Mouse (Mus musculus) embryonic facial prominence, embryonic 14.5 days (tissue): ENCODE results near the gene Bach1. TPM values are rescaled to one million over a fixed set of nuclear protein-coding genes. Genes with fewer than 3 reads are reported as not detected.

Experiments
- ATAC-seq: fragments of 200-750 bp; cut with Nextera tagmentation; 2 replicates; pipeline ENCODE4 v1.8.0; 2017; ENCODE audit warnings: low read depth, moderate number of reproducible peaks, moderate TSS enrichment
- DNase-seq: peaks from one replicate; pipeline ENCODE4 v3.0.0-alpha.2; 2015; ENCODE audit warnings: low spot score
- H3K27ac ChIP-seq: fragments of 300-500 bp; sonication (generic); replicated peaks from 2 replicates; pipeline ENCODE4 v1.5.1; 2014; ENCODE audit warnings: low read depth, mild to moderate bottlenecking, low read length, moderate library complexity
- H3K27me3 ChIP-seq: fragments of 300-500 bp; sonication (generic); replicated peaks from 2 replicates; pipeline ENCODE4 v1.6.1; 2014; ENCODE audit warnings: low read length; ENCODE audit not compliant: control insufficient read depth, insufficient read depth
- H3K36me3 ChIP-seq: fragments of 300-500 bp; sonication (generic); 2 replicates; pipeline ENCODE4 v1.6.1; 2014; ENCODE audit warnings: low read length, mixed read lengths; ENCODE audit not compliant: control insufficient read depth, insufficient read depth
- H3K4me1 ChIP-seq: fragments of 300-500 bp; sonication (generic); 2 replicates; pipeline ENCODE4 v1.6.1; 2014; ENCODE audit warnings: antibody characterized with exemption, low read length; ENCODE audit not compliant: control insufficient read depth, insufficient read depth
- H3K4me2 ChIP-seq: fragments of 300-500 bp; sonication (generic); 2 replicates; pipeline ENCODE4 v1.6.1; 2014; ENCODE audit warnings: low read depth, mild to moderate bottlenecking, low read length, moderate library complexity, mixed read lengths
- H3K4me3 ChIP-seq: fragments of 300-500 bp; sonication (generic); 2 replicates; pipeline ENCODE4 v1.5.1; 2014; ENCODE audit warnings: low read depth, mild to moderate bottlenecking, low read length
- H3K9ac ChIP-seq: fragments of 300-500 bp; sonication (generic); 2 replicates; pipeline ENCODE4 v1.6.1; 2014; ENCODE audit warnings: low read depth, mild to moderate bottlenecking, low read length, moderate library complexity, mixed read lengths
- H3K9me3 ChIP-seq: fragments of 300-500 bp; sonication (generic); 2 replicates; pipeline ENCODE4 v1.6.1; 2016; ENCODE audit warnings: low read length; ENCODE audit not compliant: control insufficient read depth
- WGBS: fragments of 180-500 bp; shearing (Covaris S2); extraction: QIAGEN DNeasy Blood & Tissue Kit; methylation state at CpG from one replicate; pipeline ENCODE4 v1.1.7; 2014; 5-methylcytosine and 5-hydroxymethylcytosine counted together
- polyA plus RNA-seq: library from polyadenylated mRNA; unstranded; fragments of >200 nt; fragmentation: Nextera tagmentation; extraction: Ambion mirVana; gene quantifications from 2 replicates; pipeline ENCODE4 v1.2.1, GENCODE M21; 2014

Gene Bach1
- polyA plus RNA-seq, 1 experiment from 2014 or later: 11.9 TPM

DNA sequence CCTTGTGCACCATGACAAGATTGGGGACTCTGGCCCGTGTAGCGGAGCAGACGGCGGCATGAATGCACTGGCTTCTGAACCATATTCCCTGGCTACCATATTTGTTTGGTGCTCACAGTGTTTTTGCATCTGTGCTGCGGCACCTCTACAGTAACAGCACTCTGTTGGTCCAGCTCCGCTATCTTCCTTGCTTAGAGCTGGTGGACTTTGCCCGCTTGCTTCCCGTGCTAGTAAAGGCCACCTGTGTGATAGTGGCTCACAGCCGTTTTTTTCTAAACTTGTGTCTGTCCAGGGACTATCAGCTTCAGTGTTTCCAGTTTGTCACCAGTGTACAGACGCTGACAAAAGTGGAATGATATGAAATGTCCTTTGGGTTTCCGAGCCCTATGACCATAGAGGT is 59.3 kb downstream of the Bach1 start:
- DNase-seq (no peak), ATAC-seq (no peak)
- H3K9me3 ChIP-seq: no peaks in the 10 kb centered on the region
- no peak overlapping the region for H3K27ac ChIP-seq
- no peak overlapping the region for H3K4me2 ChIP-seq
- H3K36me3 ChIP-seq: no peaks in the 10 kb centered on the region
- no peaks in the 10 kb centered on the region for H3K4me1 ChIP-seq
- H3K9ac ChIP-seq: no peak overlapping the region
- H3K27me3 ChIP-seq: no peaks in the 10 kb centered on the region
- no peak overlapping the region for H3K4me3 ChIP-seq
- WGBS: 94% methylated on average over 11 of the region's 11 CpGs

DNA sequence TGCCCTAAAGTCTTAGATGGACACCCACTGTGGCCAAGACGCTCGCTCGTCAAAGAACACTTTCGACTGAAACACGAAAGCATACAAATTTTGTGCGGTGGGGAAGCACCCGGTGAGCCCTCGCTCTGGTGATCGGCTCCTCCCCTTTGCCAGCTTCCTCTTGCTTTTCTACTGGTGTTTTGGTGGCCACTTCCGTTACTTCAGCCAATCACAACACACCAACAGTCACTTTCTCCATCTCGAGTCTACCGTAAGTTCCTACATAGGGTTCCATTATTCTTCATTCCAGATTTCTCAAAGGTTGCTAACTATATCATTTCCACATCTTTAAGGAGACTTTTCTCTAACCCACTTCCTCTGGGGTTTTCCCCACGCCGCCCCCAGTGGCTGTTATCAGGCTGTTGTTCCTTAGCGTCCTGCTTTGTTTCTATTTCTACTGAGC is 65.9 kb downstream of the Bach1 start:
- Histone ChIP-seq H3K4me1 (no peaks in the 10 kb centered on the region), H3K36me3 (no peaks in the 10 kb centered on the region), H3K9me3 (no peaks in the 10 kb centered on the region), H3K27me3 (no peaks in the 10 kb centered on the region), H3K27ac (no peak overlapping the region), H3K9ac (no peak overlapping the region), H3K4me3 (no peak overlapping the region), H3K4me2 (no peak overlapping the region)
- DNase-seq (no peak), ATAC-seq (no peak)
- WGBS: 91% methylated on average over 15 of the region's 15 CpGs

DNA sequence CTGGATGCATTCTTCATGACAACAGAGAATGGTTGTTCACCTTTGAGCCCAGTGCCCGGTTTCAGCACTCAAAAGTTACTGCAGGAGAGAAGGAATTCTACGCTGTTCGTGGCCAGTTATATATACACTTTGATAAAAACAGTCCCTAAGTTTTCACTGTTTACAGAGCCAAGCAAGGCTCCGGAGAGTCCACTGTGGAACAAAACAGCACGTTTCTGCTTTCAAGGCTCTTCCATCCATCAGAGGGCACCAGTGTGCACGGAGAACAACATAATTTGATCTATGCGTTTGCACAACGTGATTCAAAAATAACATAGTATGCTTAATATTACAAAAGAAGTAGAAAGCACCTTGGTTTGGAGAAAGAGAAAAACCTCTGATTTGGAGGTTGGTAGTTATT is 67.2 kb downstream of the Bach1 start:
- H3K4me2 ChIP-seq: no peak overlapping the region
- WGBS: 57% methylated on average over 8 of the region's 8 CpGs
- DNase-seq (peak; percentile 31), ATAC-seq (no peak)
- no peaks in the 10 kb centered on the region for H3K4me1 ChIP-seq
- no peak overlapping the region for H3K9ac ChIP-seq
- H3K4me3 ChIP-seq: no peak overlapping the region
- H3K27me3 ChIP-seq: no peaks in the 10 kb centered on the region
- no peaks in the 10 kb centered on the region for H3K36me3 ChIP-seq
- H3K9me3 ChIP-seq: no peaks in the 10 kb centered on the region
- H3K27ac ChIP-seq: no peak overlapping the region

DNA sequence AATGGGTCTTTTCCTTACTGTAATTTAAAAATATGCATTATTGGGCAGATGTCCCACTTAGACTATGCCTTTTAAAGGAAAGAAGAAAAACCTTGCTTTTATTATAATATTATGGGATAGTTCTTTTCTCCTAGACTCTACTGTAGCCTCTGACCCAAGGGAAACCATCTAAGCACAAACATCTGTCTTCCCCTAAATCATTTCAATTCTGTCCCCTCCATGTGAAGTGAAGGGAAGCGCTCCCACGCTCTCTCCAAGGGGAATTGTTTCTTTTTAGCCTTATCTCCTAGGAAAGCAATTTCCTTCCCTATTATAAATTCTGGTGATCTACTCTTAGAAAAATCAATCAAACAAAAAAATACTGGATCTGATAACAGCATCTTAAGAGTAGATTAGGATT is 71.8 kb downstream of the Bach1 start:
- 78% methylated on average over 2 of the region's 2 CpGs for WGBS
- H3K9me3 ChIP-seq: no peaks in the 10 kb centered on the region

DNA sequence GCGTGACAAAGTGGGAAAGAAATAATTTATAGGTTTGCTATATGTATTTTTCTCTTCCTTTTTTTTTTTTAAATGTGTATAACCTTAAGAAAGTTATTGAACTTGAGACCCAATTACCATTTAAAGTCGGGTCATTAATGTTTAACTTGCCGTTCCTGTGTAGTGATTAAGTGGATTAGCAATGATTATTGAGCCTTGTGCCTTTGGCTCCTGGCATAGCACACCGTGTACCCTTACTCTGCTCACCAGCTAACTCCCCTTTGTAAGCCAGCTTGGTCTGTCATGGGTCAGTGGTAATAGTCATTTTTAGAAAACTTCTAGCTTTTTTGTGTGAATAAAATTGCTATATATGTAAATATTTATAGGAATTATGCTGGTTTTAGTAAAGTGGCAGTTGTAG is 73.2 kb downstream of the Bach1 start:
- H3K9me3 ChIP-seq: no peaks in the 10 kb centered on the region
- H3K4me1 ChIP-seq: no peaks in the 10 kb centered on the region
- ATAC-seq (no peak), DNase-seq (no peak)
- no peak overlapping the region for H3K4me2 ChIP-seq
- H3K27ac ChIP-seq: no peak overlapping the region
- no peaks in the 10 kb centered on the region for H3K36me3 ChIP-seq
- no peak overlapping the region for H3K4me3 ChIP-seq
- 78% methylated on average over 4 of the region's 4 CpGs for WGBS
- no peaks in the 10 kb centered on the region for H3K27me3 ChIP-seq
- no peak overlapping the region for H3K9ac ChIP-seq

More for the DNA sequence above, 71.8 kb downstream of the Bach1 start:
- Histone ChIP-seq H3K36me3 (no peaks in the 10 kb centered on the region), H3K4me1 (no peaks in the 10 kb centered on the region), H3K27me3 (no peaks in the 10 kb centered on the region), H3K4me2 (no peak overlapping the region), H3K4me3 (no peak overlapping the region), H3K27ac (no peak overlapping the region), H3K9ac (no peak overlapping the region)
- ATAC-seq: no peak
- DNase-seq: no peak

DNA sequence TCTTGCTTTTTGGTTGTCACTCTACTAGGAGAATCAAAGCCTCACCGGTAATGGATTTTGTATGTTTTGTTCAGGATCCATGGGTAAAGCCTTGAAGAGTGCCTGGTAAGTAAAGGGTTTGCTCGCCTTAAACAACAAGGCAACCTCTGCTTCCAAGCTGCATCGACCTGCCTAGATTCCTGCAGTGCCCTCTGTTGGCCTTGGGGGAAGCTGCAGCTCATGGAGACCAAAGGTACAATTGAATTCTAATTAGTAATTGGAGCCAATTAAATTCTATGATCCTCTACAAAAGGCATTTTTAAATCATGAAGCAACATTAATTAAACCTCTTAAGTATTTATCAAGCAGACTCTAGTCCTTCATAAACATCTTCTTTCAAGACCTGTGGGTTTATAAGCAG is 75.7 kb downstream of the Bach1 start:
- Histone ChIP-seq H3K27me3 (no peaks in the 10 kb centered on the region), H3K27ac (no peak overlapping the region), H3K36me3 (no peaks in the 10 kb centered on the region), H3K4me1 (no peaks in the 10 kb centered on the region), H3K4me3 (no peak overlapping the region), H3K9me3 (no peaks in the 10 kb centered on the region), H3K9ac (no peak overlapping the region), H3K4me2 (no peak overlapping the region)
- 66% methylated on average over 3 of the region's 3 CpGs for WGBS
- no peak for ATAC-seq
- DNase-seq: no peak

DNA sequence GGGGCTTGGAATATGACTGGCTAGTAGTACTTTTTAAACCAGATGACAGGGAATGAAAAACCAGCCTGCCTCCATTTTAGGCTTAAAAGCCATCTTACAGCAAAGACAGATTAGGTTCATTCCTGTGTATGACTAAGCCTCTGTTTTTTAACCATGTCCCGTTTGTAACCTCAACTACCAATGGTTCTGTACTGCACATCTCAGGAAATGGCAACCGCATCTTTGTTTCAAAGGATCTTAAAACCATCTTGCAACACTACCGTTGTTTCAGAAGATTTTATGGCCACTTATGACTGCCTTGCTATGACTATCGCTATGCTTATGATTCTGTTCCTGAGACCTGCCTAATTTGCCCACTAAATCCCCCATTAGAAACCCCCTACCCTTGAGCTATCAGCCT is 78.6 kb downstream of the Bach1 start:
- Histone ChIP-seq H3K27ac (no peak overlapping the region), H3K36me3 (no peaks in the 10 kb centered on the region), H3K27me3 (no peaks in the 10 kb centered on the region), H3K4me3 (no peak overlapping the region), H3K9me3 (no peaks in the 10 kb centered on the region), H3K4me2 (no peak overlapping the region), H3K4me1 (no peaks in the 10 kb centered on the region), H3K9ac (no peak overlapping the region)
- ATAC-seq: no peak
- WGBS: 87% methylated on average over 4 of the region's 4 CpGs
- DNase-seq: no peak

DNA sequence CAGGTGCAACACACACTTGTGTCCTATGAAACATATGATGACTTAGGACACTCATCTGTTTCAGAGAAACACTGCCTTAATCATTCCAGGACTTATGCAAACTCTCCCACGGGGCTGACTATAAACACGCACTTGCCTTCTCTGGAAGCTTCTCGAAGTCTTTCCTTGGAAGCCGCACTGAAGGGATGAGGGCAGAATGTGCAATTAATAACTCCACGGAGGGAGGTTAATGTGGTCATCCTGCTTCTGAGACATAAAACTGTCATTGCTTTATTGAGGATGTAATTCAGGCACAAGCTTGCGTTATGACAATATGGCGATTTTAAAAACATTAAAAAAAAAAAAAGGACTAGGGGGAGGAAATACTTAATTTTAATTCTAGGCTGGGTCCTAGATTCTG is 82.9 kb downstream of the Bach1 start:
- H3K4me3 ChIP-seq: no peak overlapping the region
- ATAC-seq: no peak

More for the DNA sequence above, 82.9 kb downstream of the Bach1 start:
- Histone ChIP-seq H3K27ac (no peak overlapping the region), H3K4me1 (no peaks in the 10 kb centered on the region), H3K9me3 (no peaks in the 10 kb centered on the region), H3K4me2 (no peak overlapping the region), H3K9ac (no peak overlapping the region), H3K27me3 (no peaks in the 10 kb centered on the region), H3K36me3 (no peaks in the 10 kb centered on the region)
- no peak for DNase-seq
- 60% methylated on average over 7 of the region's 7 CpGs for WGBS
